24 mouse cellular contexts compared by ENCODE assay signal in the genomic region with DNA sequence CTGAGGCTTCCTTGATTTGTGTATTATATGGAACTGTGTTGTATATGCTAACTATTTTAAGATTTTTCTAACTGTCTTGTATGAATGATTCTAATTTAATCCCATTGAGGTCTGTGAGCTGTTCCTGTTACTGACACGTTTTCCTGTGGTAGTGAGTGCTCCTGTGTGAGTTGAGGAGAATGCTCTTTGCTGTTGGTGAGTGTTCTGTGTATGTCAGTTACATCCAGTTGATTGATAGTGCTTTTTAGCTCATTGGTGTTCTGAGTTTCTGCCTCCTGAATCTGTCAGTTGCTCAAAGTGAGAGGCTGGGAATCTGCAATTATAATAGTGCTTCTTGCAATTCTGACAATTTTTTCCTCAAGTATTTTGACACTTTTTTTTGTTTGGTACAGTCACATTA.
"Had no signal": no experiment of that assay in that cellular context is flagged by ENCODE, and none has a peak within 500 bp of the region (broad histone marks: within the 10 kb centered on the region; RNA-seq: fewer than 3 reads in every experiment).

No protein-coding gene starts in this region.

- H3K4me3 ChIP-seq: heart, embryonic 10.5 days; heart, embryonic 12.5 days; hindbrain, embryonic 13.5 days; hindbrain, embryonic 15.5 days; intestine, embryonic 15.5 days; layer of hippocampus, adult 2 months; left cerebral cortex, adult 2 months; limb, embryonic 10.5 days; limb, embryonic 12.5 days; liver, embryonic 13.5 days; liver, embryonic 15.5 days had no signal

- H3K27me3 ChIP-seq: heart, embryonic 12.5 days; hindbrain, embryonic 13.5 days; hindbrain, embryonic 15.5 days; intestine, embryonic 15.5 days; limb, embryonic 12.5 days; liver, embryonic 13.5 days; liver, embryonic 15.5 days had no signal

- H3K4me1 ChIP-seq: limb, embryonic 10.5 days had no signal

- ATAC-seq: hindbrain, postnatal 0 days; intestine, embryonic 15.5 days; intestine, postnatal 0 days; liver, postnatal 0 days had no signal

- H3K9ac ChIP-seq: heart, embryonic 12.5 days; hindbrain, embryonic 13.5 days; hindbrain, embryonic 15.5 days; intestine, embryonic 15.5 days; limb, embryonic 12.5 days; liver, embryonic 13.5 days; liver, embryonic 15.5 days; liver, postnatal 0 days had no signal

- H3K27ac ChIP-seq: heart, embryonic 10.5 days; hindbrain, embryonic 15.5 days; hindbrain, postnatal 0 days; intestine, embryonic 15.5 days; left cerebral cortex, adult 2 months; limb, embryonic 10.5 days; limb, embryonic 12.5 days; liver, embryonic 13.5 days; liver, embryonic 15.5 days had no signal

- DNase-seq: gastrocnemius, postnatal 14 days; gastrocnemius, postnatal 36 days; heart, postnatal 36 days; kidney, adult 18-20 months; kidney, adult 8-10 months; kidney, postnatal 10 days; kidney, postnatal 25 days; kidney, postnatal 4 days; liver; liver, embryonic 13.5 days; liver, postnatal 0 days had no signal

- H3K9me3 ChIP-seq: heart, embryonic 10.5 days; heart, embryonic 12.5 days; hindbrain, embryonic 13.5 days; hindbrain, embryonic 15.5 days; intestine, embryonic 15.5 days; limb, embryonic 10.5 days; liver, embryonic 13.5 days; liver, embryonic 15.5 days had no signal

- H3K4me2 ChIP-seq: heart, embryonic 12.5 days; hindbrain, embryonic 13.5 days; hindbrain, embryonic 15.5 days; intestine, embryonic 15.5 days; limb, embryonic 12.5 days; liver, embryonic 11.5 days; liver, embryonic 13.5 days; liver, embryonic 15.5 days had no signal

- H3K36me3 ChIP-seq: heart, embryonic 10.5 days; heart, embryonic 12.5 days; hindbrain, embryonic 13.5 days; hindbrain, embryonic 15.5 days; intestine, embryonic 15.5 days; limb, embryonic 10.5 days; limb, embryonic 12.5 days; liver, embryonic 13.5 days; liver, embryonic 15.5 days had no signal
